Mouse (Mus musculus) neural tube, embryonic 15.5 days (tissue): ENCODE measurements around the gene Vps8. TPM values are rescaled to one million over a fixed set of nuclear protein-coding genes. Genes with fewer than 3 reads are reported as not detected.

Source experiments
- ATAC-seq: fragments of 200-750 bp; cut with Nextera tagmentation; 2 replicates; pipeline ENCODE4 v1.8.0; 2017; ENCODE audit warnings: mild to moderate bottlenecking, moderate TSS enrichment, moderate library complexity; ENCODE audit not compliant: low FRiP score
- H3K27ac ChIP-seq: fragments of 300-500 bp; sonication (generic); replicated peaks from 2 replicates; pipeline ENCODE4 v1.5.1; 2015; ENCODE audit warnings: mild to moderate bottlenecking, inconsistent platforms
- H3K27me3 ChIP-seq: fragments of 300-500 bp; sonication (generic); replicated peaks from 2 replicates; pipeline ENCODE4 v1.6.1; 2015; ENCODE audit warnings: inconsistent platforms
- H3K36me3 ChIP-seq: fragments of 300-500 bp; sonication (generic); 2 replicates; pipeline ENCODE4 v1.6.1; 2015; ENCODE audit warnings: inconsistent platforms
- H3K4me1 ChIP-seq: fragments of 300-500 bp; sonication (generic); 2 replicates; pipeline ENCODE4 v1.6.1; 2015; ENCODE audit warnings: inconsistent platforms
- H3K4me2 ChIP-seq: fragments of 300-500 bp; sonication (generic); 2 replicates; pipeline ENCODE4 v1.6.1; 2015; ENCODE audit warnings: inconsistent platforms, mild to moderate bottlenecking, moderate library complexity
- H3K4me3 ChIP-seq: fragments of 300-500 bp; sonication (generic); replicated peaks from 2 replicates; pipeline ENCODE4 v1.5.1; 2015; ENCODE audit warnings: mild to moderate bottlenecking, inconsistent platforms
- H3K9ac ChIP-seq: fragments of 300-500 bp; sonication (generic); replicated peaks from 2 replicates; pipeline ENCODE4 v1.6.1; 2015; ENCODE audit warnings: mild to moderate bottlenecking, inconsistent platforms
- H3K9me3 ChIP-seq: fragments of 300-500 bp; sonication (generic); replicated peaks from 2 replicates; pipeline ENCODE4 v1.6.1; 2016; ENCODE audit warnings: inconsistent platforms
- WGBS: fragments of 180-500 bp; shearing (Covaris S2); methylation state at CpG from one replicate; pipeline ENCODE4 v1.1.7; 2015; ENCODE audit warnings: mixed read lengths; 5-methylcytosine and 5-hydroxymethylcytosine counted together
- polyA plus RNA-seq: library from polyadenylated mRNA; unstranded; fragments of >200 nt; fragmentation: Nextera tagmentation; extraction: Ambion mirVana; gene quantifications from 2 replicates; pipeline ENCODE4 v1.2.1, GENCODE M21; 2015

Vps8 gene
- polyA plus RNA-seq, result 28.8 and 34.1 TPM in 2 replicates

DNA sequence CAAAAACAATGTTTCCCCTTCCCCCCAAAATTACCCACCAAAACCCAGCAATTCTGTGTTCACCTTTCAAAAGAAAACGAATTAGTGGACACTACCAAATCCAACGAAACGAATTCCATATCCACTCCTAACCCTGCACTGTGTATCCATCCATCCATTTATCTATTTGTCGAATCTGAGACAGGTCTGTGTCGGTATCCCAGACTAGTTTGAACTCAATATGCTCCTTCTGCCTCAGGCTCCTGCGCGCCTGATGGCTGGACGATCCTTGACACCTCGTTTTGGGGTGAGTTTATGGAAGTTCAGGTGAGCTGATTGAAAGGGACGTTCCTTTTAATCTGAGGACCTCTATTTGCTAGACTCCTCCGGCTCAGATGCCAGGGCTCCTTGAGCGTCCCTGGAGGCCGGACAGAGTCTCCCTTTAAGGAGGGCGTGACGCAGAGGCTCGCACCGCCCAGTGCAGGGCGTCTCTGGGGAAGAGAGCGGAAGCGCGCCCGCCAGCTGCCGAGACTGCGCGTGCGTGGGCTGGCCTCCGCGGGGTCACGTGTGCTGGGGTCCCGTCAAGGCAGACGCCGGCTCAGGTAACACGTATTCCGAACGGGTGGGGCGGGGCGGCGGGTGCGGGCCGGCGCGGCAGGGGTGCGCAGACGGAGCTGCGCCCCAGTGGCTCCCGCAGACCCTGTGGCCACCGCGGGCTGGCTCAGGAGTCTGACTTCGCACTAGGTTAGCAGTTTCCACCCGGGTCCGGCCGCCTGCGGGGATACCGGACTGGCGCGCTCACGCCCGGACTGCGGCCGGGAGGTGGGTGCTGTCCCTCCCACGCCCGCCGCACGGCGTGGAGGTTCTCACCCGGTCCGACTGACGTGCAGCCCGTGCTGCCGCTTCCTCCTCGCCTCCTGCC, at the start of gene Vps8:
Vps8 (plus strand) TSS at position 474 of the 901 bp plus-strand sequence.
- Histone ChIP-seq H3K4me3 (peak within 1 kb of the TSS; percentile 98), H3K9ac (peak within 1 kb of the TSS; percentile 94), H3K4me2 (peak within 1 kb of the TSS; percentile 91), H3K4me1 (peaks cover 12% of the 10 kb centered on the region; the same call in 1 of the 2 replicates), H3K27ac (peak within 1 kb of the TSS; percentile 85), H3K9me3 (no peaks in the 10 kb centered on the region), H3K36me3 (no peaks in the 10 kb centered on the region), H3K27me3 (no peaks in the 10 kb centered on the region)
- 1% methylated on average over 71 of the region's 71 CpGs for WGBS
- peak; percentile 98 for ATAC-seq

DNA sequence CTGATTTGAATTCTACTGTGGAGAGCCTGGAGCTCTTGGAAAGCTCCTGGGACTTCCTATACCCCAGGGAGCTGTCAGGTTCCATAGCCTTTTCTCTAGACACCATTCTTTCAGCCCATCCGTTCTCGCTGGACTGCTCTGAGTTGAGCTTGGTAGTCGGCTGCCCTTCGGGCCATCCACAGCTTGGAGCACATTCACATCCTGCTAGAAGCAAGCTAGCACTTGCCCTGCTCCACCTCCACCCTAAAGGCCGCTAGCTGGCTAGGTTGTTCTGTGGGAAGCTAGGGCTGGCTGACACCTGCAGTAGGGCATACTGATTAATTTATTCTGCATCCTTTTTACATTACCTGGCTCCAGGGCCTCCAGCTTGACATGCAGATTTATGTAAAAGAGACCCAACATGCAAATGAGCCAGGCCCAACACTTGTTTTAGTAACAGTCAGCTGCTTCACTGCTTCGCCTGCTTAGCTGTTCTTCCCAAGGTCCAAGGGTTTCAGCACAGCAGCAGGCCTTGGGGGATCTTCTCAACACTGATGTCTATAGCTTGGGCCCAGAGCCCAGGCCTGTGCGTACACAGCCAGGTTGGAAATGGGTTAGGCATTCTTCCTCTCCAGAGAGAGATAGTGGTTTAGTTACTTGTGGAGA, 49.5 kb upstream of the Vps8 start:
- no peak overlapping the region for H3K4me2 ChIP-seq
- H3K4me3 ChIP-seq, result no peak overlapping the region
- H3K4me1 ChIP-seq, result peaks cover 14% of the 10 kb centered on the region
- no peaks in the 10 kb centered on the region for H3K9me3 ChIP-seq
- no peaks in the 10 kb centered on the region for H3K27me3 ChIP-seq
- H3K36me3 ChIP-seq, result no peaks in the 10 kb centered on the region
- no peak overlapping the region for H3K9ac ChIP-seq
- 30% methylated on average over 7 of the region's 7 CpGs for WGBS
- H3K27ac ChIP-seq, result 0 out of 2 replicates have a peak overlapping the region, but pooled peaks have one; percentile 33
- ATAC-seq, result peak; percentile 28; the same call in 1 of the 2 replicates

DNA sequence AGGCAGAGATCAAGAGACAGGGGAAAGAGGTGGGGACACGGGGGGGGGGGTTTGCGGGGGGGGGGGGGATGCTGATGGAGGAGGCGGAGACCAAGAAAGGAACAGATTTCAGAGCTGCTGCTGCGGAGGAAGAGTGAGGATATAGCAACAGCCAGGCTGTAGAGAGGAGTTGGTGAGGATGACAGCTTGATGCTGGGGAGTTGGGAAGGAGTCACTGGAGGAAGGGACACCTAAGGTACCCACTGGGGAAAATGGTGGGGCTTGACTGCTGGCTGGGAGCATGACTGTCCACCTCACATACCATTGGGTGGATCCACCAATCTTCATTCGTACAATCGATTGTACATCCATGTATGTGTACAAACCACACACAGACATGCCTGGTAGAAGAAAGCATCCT, 48.9 kb upstream of the Vps8 start:
- Histone ChIP-seq H3K4me1 (peaks cover 14% of the 10 kb centered on the region), H3K9me3 (no peaks in the 10 kb centered on the region), H3K27ac (no peak overlapping the region), H3K27me3 (no peaks in the 10 kb centered on the region), H3K9ac (no peak overlapping the region), H3K4me3 (no peak overlapping the region), H3K4me2 (no peak overlapping the region), H3K36me3 (no peaks in the 10 kb centered on the region)
- 68% methylated on average over 5 of the region's 6 CpGs for WGBS
- no peak for ATAC-seq

DNA sequence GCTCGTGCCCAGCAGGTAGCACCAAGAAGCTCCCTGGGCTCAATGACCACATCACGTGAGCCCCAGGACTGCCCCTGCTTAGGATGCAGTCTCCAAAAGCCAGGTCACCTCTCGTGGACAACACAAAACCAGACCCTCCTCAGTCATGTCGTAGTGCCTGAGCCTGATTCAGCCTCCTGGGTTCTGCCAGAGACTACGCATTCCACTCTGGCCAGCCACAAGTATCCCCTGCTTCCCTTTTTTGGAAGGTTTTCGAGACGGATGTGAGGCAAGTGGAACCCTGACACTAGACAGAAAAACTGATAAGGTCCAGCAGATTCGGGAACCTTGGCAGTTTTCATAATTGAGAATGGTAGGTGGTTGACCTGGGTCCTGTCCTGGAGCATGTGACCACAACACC, 47.8 kb upstream of the Vps8 start:
- H3K4me2 ChIP-seq, result no peak overlapping the region
- no peak overlapping the region for H3K9ac ChIP-seq
- H3K4me1 ChIP-seq, result peaks cover 14% of the 10 kb centered on the region
- no peak overlapping the region for H3K27ac ChIP-seq
- 88% methylated on average over 8 of the region's 8 CpGs for WGBS
- no peak overlapping the region for H3K4me3 ChIP-seq
- H3K27me3 ChIP-seq, result no peaks in the 10 kb centered on the region
- no peaks in the 10 kb centered on the region for H3K9me3 ChIP-seq
- no peaks in the 10 kb centered on the region for H3K36me3 ChIP-seq
- no peak for ATAC-seq

DNA sequence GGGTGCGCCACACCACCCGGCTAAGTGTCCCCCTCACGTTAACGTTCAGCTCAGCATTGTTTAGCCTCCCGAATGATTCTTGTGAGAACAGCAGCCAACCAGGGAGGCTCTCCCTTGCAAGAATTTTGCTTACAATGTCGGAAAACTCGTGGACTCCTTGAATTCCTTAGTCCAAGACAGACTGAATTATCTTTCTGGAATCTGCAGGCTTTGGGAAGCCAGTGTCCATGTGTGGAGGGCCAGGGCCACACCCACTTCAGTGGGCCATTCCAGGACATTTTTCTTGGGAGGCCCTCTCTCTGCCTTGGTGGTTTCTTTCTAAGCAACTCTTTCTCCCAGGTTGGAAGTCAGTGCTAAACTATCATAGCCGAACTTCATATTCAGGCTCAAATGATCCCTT, 46.6 kb upstream of the Vps8 start:
- Histone ChIP-seq H3K4me1 (peaks cover 14% of the 10 kb centered on the region), H3K36me3 (no peaks in the 10 kb centered on the region), H3K4me3 (no peak overlapping the region), H3K9ac (no peak overlapping the region), H3K9me3 (no peaks in the 10 kb centered on the region), H3K27me3 (no peaks in the 10 kb centered on the region), H3K27ac (no peak overlapping the region), H3K4me2 (no peak overlapping the region)
- ATAC-seq, result no peak
- WGBS, result 87% methylated on average over 8 of the region's 8 CpGs

DNA sequence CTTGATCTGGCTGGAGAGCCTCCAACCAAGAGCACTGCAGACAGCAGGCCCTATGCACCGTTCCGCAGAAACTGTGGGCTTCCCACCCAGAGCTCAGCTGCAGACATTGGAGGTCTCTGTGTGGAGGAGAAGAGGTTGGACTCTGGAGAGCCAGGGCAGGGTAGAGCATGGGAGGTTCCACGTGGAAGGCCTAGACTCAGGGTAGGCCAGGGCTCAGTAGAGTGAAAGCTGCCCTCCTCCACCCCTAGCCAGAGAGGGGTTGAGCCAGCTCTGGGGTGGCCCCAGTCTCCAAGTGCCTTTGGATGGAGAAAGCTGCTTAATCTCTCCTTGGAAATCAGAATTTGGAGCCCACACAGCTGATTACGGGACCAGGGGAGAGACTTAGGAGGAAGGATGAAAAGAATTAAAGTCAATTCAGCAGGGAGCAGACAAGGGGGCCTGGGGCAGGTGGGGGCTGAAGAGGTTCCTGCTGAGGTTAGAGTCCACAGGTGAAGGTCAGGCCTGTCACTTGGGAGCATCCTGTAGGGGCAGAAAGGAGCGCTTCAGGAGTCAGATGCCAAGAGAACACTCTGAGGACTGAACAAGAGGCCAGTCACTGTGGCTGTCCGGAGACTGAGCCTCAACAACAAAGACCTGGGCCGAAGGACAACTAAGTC, 45.8 kb upstream of the Vps8 start:
- Histone ChIP-seq H3K4me3 (no peak overlapping the region), H3K9me3 (no peaks in the 10 kb centered on the region), H3K36me3 (no peaks in the 10 kb centered on the region), H3K9ac (no peak overlapping the region), H3K27ac (no peak overlapping the region; the same call in 1 of the 2 replicates), H3K27me3 (no peaks in the 10 kb centered on the region), H3K4me1 (peaks cover 14% of the 10 kb centered on the region), H3K4me2 (no peak overlapping the region)
- WGBS, result 63% methylated on average over 7 of the region's 7 CpGs
- ATAC-seq, result no peak

DNA sequence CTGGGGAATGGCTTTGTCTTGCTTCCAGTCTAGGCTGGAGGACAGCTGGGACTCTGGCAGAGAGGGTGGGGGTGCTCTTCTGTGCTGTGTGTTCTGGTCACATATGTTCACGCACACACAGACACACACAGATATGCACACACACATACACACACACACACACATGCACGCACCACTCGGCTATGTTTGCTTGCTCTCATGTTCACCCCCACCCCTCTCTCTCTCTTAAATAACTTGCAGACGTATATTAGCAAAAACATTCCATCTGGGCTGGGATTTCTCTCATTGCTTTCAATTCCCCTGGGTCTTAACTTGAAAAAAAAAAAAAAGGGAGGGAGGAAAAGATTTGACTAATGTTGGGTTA, 45.3 kb upstream of the Vps8 start:
- ATAC-seq, result 0 out of 2 replicates have a peak, but pooled peaks have one; percentile 24
- Histone ChIP-seq H3K9ac (no peak overlapping the region), H3K4me3 (no peak overlapping the region), H3K4me1 (peaks cover 14% of the 10 kb centered on the region), H3K27ac (no peak overlapping the region; the same call in 1 of the 2 replicates), H3K9me3 (no peaks in the 10 kb centered on the region), H3K27me3 (no peaks in the 10 kb centered on the region), H3K36me3 (no peaks in the 10 kb centered on the region), H3K4me2 (no peak overlapping the region)
- WGBS, result 50% methylated on average over 4 of the region's 4 CpGs

DNA sequence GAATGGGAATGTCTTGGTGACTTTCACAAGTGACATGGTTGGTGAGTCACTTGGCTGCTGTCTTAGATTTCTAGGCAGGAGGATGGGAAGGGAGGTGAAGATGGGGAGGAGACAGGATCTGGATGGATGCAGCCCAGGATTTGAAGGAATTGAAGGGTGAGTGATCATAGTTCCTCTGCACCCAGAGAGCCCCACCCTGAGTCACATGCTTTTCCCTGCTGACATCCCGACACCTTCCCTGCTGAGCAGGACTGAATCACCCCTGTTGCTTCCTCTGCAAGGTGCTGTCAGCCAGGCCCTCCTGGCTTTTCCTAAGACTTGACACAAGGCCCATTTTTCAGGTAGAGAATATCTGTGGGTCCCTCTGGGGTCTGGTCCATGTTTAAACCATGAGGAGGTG, 41.4 kb upstream of the Vps8 start:
- Histone ChIP-seq H3K4me1 (peaks cover 8% of the 10 kb centered on the region), H3K4me3 (no peak overlapping the region), H3K27me3 (no peaks in the 10 kb centered on the region), H3K36me3 (no peaks in the 10 kb centered on the region), H3K9me3 (no peaks in the 10 kb centered on the region), H3K4me2 (no peak overlapping the region), H3K9ac (no peak overlapping the region), H3K27ac (no peak overlapping the region)
- no peak for ATAC-seq
- WGBS, result 100% methylated on average over 1 of the region's 1 CpGs

DNA sequence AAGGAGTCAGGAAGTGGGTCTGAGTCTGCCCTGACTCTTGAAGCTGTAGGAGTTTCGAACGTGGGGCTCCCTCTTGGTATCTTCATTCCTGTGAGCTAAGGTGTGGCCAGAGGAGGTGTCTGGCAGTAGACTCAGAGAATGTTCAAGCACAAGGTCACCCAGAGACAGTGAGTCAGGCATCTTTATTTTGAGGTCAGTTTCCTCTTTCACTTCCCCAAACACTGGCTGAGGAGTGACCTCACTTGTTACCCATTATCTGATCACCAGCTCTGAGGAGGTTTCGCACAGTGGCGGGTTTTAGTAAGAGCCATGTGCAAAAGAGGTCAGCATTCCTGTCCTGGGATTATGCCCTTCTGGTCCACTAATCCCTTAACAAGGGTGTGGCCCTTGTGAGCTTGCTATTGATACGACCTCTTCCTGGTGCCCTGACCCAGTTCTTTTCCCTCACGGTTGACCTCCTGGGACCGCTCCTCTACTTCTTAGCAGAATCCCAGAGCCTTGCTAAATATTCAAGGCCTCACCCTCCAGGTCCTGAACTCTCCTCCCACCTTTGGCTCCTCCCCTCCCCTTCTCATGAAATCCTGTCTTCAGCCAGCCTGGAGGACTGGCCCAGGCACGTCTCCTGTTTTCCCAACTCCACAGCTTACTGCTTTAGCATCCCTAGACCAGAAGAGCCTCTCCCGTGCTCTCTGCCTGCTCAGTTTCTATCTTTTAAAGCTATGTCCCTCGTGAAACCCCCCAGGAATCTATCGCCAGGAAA, 40.6 kb upstream of the Vps8 start:
- H3K4me3 ChIP-seq, result no peak overlapping the region
- no peak for ATAC-seq
- H3K9me3 ChIP-seq, result no peaks in the 10 kb centered on the region
- H3K4me1 ChIP-seq, result peaks cover 5% of the 10 kb centered on the region; the same call in 1 of the 2 replicates
- no peaks in the 10 kb centered on the region for H3K36me3 ChIP-seq
- no peak overlapping the region for H3K27ac ChIP-seq
- no peak overlapping the region for H3K9ac ChIP-seq
- H3K4me2 ChIP-seq, result no peak overlapping the region
- H3K27me3 ChIP-seq, result no peaks in the 10 kb centered on the region
- 55% methylated on average over 11 of the region's 11 CpGs for WGBS

DNA sequence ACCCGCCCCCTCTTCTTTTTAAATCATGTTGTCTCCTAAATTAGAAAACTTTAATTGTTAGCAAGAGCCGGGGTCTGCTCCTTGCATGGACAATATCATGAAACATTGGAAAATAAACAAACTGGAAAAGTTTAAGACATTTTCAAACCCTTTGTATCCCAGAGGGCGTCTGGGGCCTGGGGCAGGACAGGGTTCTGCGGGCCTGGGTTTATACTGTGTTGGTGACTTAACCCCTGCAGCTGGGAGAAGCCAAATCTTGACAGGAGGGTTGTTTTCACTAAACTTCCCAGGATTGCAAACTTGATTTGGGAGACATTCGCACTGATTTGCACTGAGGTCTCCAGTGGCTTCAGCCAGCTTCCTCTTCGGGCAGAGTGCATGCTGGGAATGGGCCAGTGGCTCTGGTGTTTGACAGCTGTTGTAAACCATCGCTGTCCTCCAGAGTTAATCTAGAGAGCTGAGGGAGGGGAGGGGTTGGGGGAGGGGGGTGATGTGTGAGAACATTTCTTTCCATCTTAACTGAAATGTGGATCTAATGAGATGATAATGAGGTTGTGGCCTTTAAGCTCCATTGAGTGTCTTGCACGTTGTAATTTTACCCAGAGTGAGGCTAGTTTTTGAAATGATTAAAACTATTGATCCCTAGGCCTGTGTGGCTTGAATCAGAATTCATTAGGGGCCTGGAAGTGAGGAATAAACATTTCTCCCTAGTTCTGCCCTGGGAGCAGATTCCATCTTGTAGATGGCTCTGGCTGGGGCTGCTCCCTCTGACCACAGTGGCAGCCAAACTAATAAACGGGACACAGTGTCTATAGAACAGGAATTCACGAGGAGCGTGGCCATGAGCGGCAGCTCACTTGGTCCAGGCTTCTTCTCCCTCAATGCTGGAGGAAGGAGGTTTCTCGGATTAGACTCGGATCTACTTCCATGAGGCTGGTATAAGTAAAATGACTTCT, 36.7 kb upstream of the Vps8 start:
- Histone ChIP-seq H3K9me3 (no peaks in the 10 kb centered on the region), H3K9ac (no peak overlapping the region), H3K4me1 (peaks cover 9% of the 10 kb centered on the region; the same call in 1 of the 2 replicates), H3K4me3 (no peak overlapping the region), H3K27me3 (no peaks in the 10 kb centered on the region), H3K27ac (no peak overlapping the region), H3K36me3 (no peaks in the 10 kb centered on the region), H3K4me2 (no peak overlapping the region)
- no peak for ATAC-seq
- 68% methylated on average over 14 of the region's 14 CpGs for WGBS
